Mouse (Mus musculus) spleen, adult 2 months (tissue): ENCODE measurements around the gene Lman2. TPM values are rescaled to one million over a fixed set of nuclear protein-coding genes. Genes with fewer than 3 reads are reported as not detected.

Source experiments
- DNase-seq, 2 experiments: peaks; one replicate each; pipeline versions ENCODE4 v3.0.0 to v3.0.0-alpha.2; 2012 to 2021; ENCODE audit warnings: low spot score in 2 of 2, low read depth in 1 of 2
- H3K27ac ChIP-seq: fragments of 200-500 bp; 2 replicates; pipeline ENCODE4 v1.5.1; 2012; ENCODE audit warnings: low read length, inconsistent platforms; ENCODE audit not compliant: insufficient read depth
- H3K27me3 ChIP-seq: fragments of 200-500 bp; 2 replicates; pipeline ENCODE4 v1.6.1; 2012; ENCODE audit warnings: mild to moderate bottlenecking, moderate library complexity, low read length, inconsistent platforms; ENCODE audit not compliant: control insufficient read depth, insufficient read depth
- H3K36me3 ChIP-seq: fragments of 200-500 bp; 2 replicates; pipeline ENCODE4 v1.6.1; 2012; ENCODE audit warnings: mild to moderate bottlenecking, low read length, inconsistent platforms; ENCODE audit not compliant: control insufficient read depth, insufficient read depth
- H3K4me1 ChIP-seq: fragments of 200-500 bp; 2 replicates; pipeline ENCODE4 v1.6.1; 2011; ENCODE audit warnings: inconsistent platforms; ENCODE audit not compliant: control insufficient read depth, insufficient read depth, insufficient read length
- H3K4me3 ChIP-seq: fragments of 200-500 bp; 2 replicates; pipeline ENCODE4 v1.5.1; 2011; ENCODE audit warnings: mild to moderate bottlenecking, inconsistent platforms; ENCODE audit not compliant: insufficient read depth, insufficient read length; ENCODE audit errors: extremely low read depth
- CTCF ChIP-seq: fragments of 200-500 bp; IDR thresholded peaks from 2 replicates; pipeline ENCODE4 v1.5.1; 2011; ENCODE audit warnings: mild to moderate bottlenecking, inconsistent platforms; ENCODE audit not compliant: insufficient read depth, insufficient read length, insufficient replicate concordance; ENCODE audit errors: extremely low read depth
- POLR2A ChIP-seq: fragments of 200-500 bp; IDR thresholded peaks from 2 replicates; pipeline ENCODE4 v1.6.1; 2011; ENCODE audit warnings: low read depth, low read length, inconsistent platforms
- WGBS: fragments of 180-500 bp; shearing (Covaris S2); methylation state at CpG from one replicate; pipeline ENCODE4 v1.1.7; 2018; 5-methylcytosine and 5-hydroxymethylcytosine counted together
- polyA plus RNA-seq: library from polyadenylated mRNA; depleted of rRNA; stranded (reverse); fragments of >200 nt; gene quantifications from 2 replicates; pipeline ENCODE4 v1.2.3, GENCODE M21; 2012

Lman2 gene
- polyA plus RNA-seq, 1 experiment, result 63.9 TPM

GRCm38 (mm10) chr13:55390644-55391043 is 28.1 kb upstream of the Lman2 start:
- peaks cover 4% of the 10 kb centered on the region for H3K36me3 ChIP-seq
- no peak overlapping the region for H3K27ac ChIP-seq
- 80% methylated on average over 3 of the region's 3 CpGs for WGBS
- no peaks in the 10 kb centered on the region for H3K27me3 ChIP-seq
- 0 out of 2 replicates have a peak, but pooled peaks cover 2% of the 10 kb centered on the region for H3K4me1 ChIP-seq
- H3K4me3 ChIP-seq, result no peak overlapping the region
- no peak for TF ChIP-seq CTCF
- no peak for TF ChIP-seq POLR2A
- no peak for DNase-seq

DNA sequence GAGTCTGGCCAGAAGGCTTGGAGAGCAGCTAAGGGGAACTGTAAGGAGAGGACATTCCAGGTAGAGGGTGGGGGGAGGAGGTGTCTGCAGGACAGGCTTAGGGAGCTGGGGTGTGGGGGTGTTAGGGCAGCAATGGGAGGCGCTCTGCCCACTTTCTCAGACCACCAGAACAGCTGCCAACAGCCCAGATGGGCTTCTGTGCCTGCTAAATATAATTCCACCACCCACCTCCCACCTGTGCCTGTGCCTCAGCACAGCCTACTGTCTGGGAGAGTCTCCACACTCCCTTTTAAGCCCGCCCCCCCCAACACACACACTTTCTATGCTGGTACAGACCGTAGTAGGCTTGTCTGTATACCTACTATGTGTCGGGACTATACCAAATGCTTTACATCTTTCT is 19.2 kb upstream of the Lman2 start:
- DNase-seq, result no peak
- Histone ChIP-seq H3K4me1 (no peaks in the 10 kb centered on the region), H3K36me3 (peaks cover 63% of the 10 kb centered on the region), H3K27me3 (no peaks in the 10 kb centered on the region), H3K4me3 (no peak overlapping the region), H3K27ac (no peak overlapping the region)
- 85% methylated on average over 4 of the region's 4 CpGs for WGBS
- TF ChIP-seq POLR2A (no peak), CTCF (no peak)

- WGBS, result 94% methylated on average over 32 of the region's 32 CpGs
- no peak for DNase-seq
- H3K36me3 ChIP-seq, result peaks cover 56% of the 10 kb centered on the region
- H3K27me3 ChIP-seq, result no peaks in the 10 kb centered on the region
- H3K27ac ChIP-seq, result no peak overlapping the region
- H3K4me1 ChIP-seq, result peaks cover 2% of the 10 kb centered on the region; the same call in 1 of the 2 replicates
- TF ChIP-seq CTCF (no peak), POLR2A (no peak)
- H3K4me3 ChIP-seq, result no peak overlapping the region
These were observed 16.5 kb upstream of the Lman2 start for GRCm38 (mm10) chr13:55378907-55379580.

DNA sequence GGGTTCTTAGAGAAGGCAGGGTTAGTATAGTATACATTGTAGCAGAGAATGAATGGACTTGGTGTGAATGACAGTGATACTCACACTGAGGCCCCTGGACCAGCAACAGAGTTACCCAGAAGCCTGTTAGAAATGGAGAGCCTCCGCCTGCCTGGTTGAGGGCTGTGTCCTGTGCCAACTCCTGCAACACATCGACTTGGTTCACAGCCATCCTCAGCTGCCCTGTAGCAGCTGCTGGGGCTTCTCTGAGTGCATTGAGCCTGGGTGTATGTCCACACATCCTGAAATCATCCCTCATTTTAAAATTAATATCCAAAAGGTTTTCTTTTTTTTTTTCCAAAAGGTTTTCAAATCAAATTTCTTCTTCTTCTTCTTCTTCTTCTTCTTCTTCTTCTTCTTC is 13.3 kb upstream of the Lman2 start:
- H3K27ac ChIP-seq, result no peak overlapping the region
- no peak for DNase-seq
- 79% methylated on average over 2 of the region's 2 CpGs for WGBS

GRCm38 (mm10) chr13:55374206-55374924 is 11.8 kb upstream of the Lman2 start:
- H3K27me3 ChIP-seq, result no peaks in the 10 kb centered on the region
- H3K4me3 ChIP-seq, result no peak overlapping the region
- DNase-seq, result no peak
- 65% methylated on average over 6 of the region's 6 CpGs for WGBS
- peak overlapping the region; percentile 19; the same call in 1 of the 2 replicates for H3K27ac ChIP-seq
- H3K4me1 ChIP-seq, result peaks cover 34% of the 10 kb centered on the region; the same call in 1 of the 2 replicates
- no peak for TF ChIP-seq CTCF
- TF ChIP-seq POLR2A, result no peak
- peaks cover 17% of the 10 kb centered on the region for H3K36me3 ChIP-seq

More for the DNA sequence above, 13.3 kb upstream of the Lman2 start:
- H3K4me3 ChIP-seq, result no peak overlapping the region
- TF ChIP-seq CTCF, result no peak
- no peak for TF ChIP-seq POLR2A
- H3K27me3 ChIP-seq, result no peaks in the 10 kb centered on the region
- peaks cover 27% of the 10 kb centered on the region for H3K36me3 ChIP-seq
- peaks cover 29% of the 10 kb centered on the region; the same call in 1 of the 2 replicates for H3K4me1 ChIP-seq

GRCm38 (mm10) chr13:55371740-55372139 is 9.2 kb upstream of the Lman2 start:
- peaks cover 39% of the 10 kb centered on the region; the same call in 1 of the 2 replicates for H3K4me1 ChIP-seq
- no peak overlapping the region; the same call in 1 of the 2 replicates for H3K4me3 ChIP-seq
- DNase-seq, result no peak
- H3K36me3 ChIP-seq, result peaks cover 2% of the 10 kb centered on the region; the same call in 1 of the 2 replicates
- H3K27ac ChIP-seq, result no peak overlapping the region
- no peaks in the 10 kb centered on the region for H3K27me3 ChIP-seq
- WGBS, result 62% methylated on average over 5 of the region's 5 CpGs
- TF ChIP-seq CTCF (no peak), POLR2A (no peak)

GRCm38 (mm10) chr13:55371007-55371681 is 8.6 kb upstream of the Lman2 start:
- TF ChIP-seq POLR2A (no peak), CTCF (no peak)
- Histone ChIP-seq H3K27me3 (no peaks in the 10 kb centered on the region), H3K27ac (no peak overlapping the region), H3K4me3 (peak overlapping the region; percentile 12; the same call in 1 of the 2 replicates), H3K36me3 (peaks cover 2% of the 10 kb centered on the region; the same call in 1 of the 2 replicates), H3K4me1 (peaks cover 39% of the 10 kb centered on the region; the same call in 1 of the 2 replicates)
- WGBS, result 75% methylated on average over 8 of the region's 8 CpGs
- no peak for DNase-seq
